Mouse (Mus musculus): Measurements from ENCODE around the gene Noct.
A peak's percentile ranks its signal among the peaks of the same experiment; 100 is the strongest.
"Not testable (repeated sequence)": the region's sequence is repeated elsewhere in the genome, so short reads cannot be mapped to it uniquely, and the experiment has no call there.

Gene Noct

GRCm38 (mm10) chr3:51224363-51225225, at the start of gene Noct:
Gene Noct, plus strand, starts transcription at chr3:51224447.
- DNase-seq, result peak; percentile 99

GRCm38 (mm10) chr3:51178158-51178557, 46.1 kb upstream of the Noct start:
- no peak for DNase-seq

GRCm38 (mm10) chr3:51179460-51180146, 44.6 kb upstream of the Noct start:
- no peak for DNase-seq

GRCm38 (mm10) chr3:51180341-51180940, 43.8 kb upstream of the Noct start:
- DNase-seq, result no peak

- DNase-seq, result no peak
Measured at GRCm38 (mm10) chr3:51182455-51182854, 41.8 kb upstream of the Noct start.

GRCm38 (mm10) chr3:51183508-51183907, 40.7 kb upstream of the Noct start:
- DNase-seq, result not testable (repeated sequence)

- DNase-seq, result not testable (repeated sequence)
Measured at GRCm38 (mm10) chr3:51183967-51184366, 40.3 kb upstream of the Noct start.

GRCm38 (mm10) chr3:51184715-51185114, 39.5 kb upstream of the Noct start:
- DNase-seq, result no peak

GRCm38 (mm10) chr3:51185406-51185805, 38.8 kb upstream of the Noct start:
- no peak for DNase-seq

- peak; percentile 99 for DNase-seq
Measured at GRCm38 (mm10) chr3:51194075-51194474, 30.2 kb upstream of the Noct start.

- peak; percentile 98 for DNase-seq
Measured at GRCm38 (mm10) chr3:51195321-51195720, 28.9 kb upstream of the Noct start.

GRCm38 (mm10) chr3:51195736-51196135, 28.5 kb upstream of the Noct start:
- peak; percentile 94 for DNase-seq

- no peak for DNase-seq
Measured at GRCm38 (mm10) chr3:51196724-51197111, 27.5 kb upstream of the Noct start.

GRCm38 (mm10) chr3:51197112-51197731, 27.0 kb upstream of the Noct start:
- peak; percentile 98 for DNase-seq

GRCm38 (mm10) chr3:51198291-51198690, 26.0 kb upstream of the Noct start:
- no peak for DNase-seq

GRCm38 (mm10) chr3:51199130-51199529, 25.1 kb upstream of the Noct start:
- no peak for DNase-seq

GRCm38 (mm10) chr3:51200311-51200710, 23.9 kb upstream of the Noct start:
- no peak for DNase-seq

GRCm38 (mm10) chr3:51200894-51201293, 23.4 kb upstream of the Noct start:
- DNase-seq, result no peak

- DNase-seq, result no peak
Measured at GRCm38 (mm10) chr3:51201986-51202385, 22.3 kb upstream of the Noct start.

- peak; percentile 95 for DNase-seq
Measured at GRCm38 (mm10) chr3:51202491-51202987, 21.7 kb upstream of the Noct start.

GRCm38 (mm10) chr3:51203906-51204305, 20.3 kb upstream of the Noct start:
- no peak for DNase-seq

- no peak for DNase-seq
Measured at GRCm38 (mm10) chr3:51204441-51204840, 19.8 kb upstream of the Noct start.

GRCm38 (mm10) chr3:51204897-51205296, 19.4 kb upstream of the Noct start:
- no peak for DNase-seq

Data from heart, adult 11 months (tissue).